ENCODE assay signal across 14 mouse cellular contexts in the genomic region with DNA sequence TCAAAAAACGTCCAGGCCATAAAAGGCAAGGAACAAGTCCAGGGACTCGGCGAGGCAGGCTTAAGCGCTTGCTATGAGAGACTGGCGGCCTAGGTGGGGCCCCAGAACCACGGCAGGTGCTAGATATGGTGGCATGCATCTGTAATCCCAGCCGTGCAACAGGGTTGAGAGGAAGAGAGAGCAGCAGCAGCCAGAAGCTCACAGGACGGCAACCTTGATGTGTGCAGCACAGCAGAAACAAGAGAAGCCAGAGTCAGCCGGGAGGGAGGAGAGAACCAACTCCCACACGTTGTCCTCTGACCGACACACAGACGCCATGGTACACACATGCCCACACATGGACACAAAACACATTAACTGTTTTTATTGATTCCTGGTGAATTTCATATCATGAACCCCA.
"Had no signal": no experiment of that assay in that cellular context is flagged by ENCODE, and none has a peak within 500 bp of the region (broad histone marks: within the 10 kb centered on the region; RNA-seq: fewer than 3 reads in every experiment).

No protein-coding gene starts in this region.

- H3K4me1 ChIP-seq: liver, embryonic 13.5 days had no signal

- H3K9me3 ChIP-seq: intestine, embryonic 15.5 days; liver, embryonic 13.5 days; midbrain, embryonic 12.5 days; midbrain, embryonic 15.5 days; neural tube, embryonic 13.5 days had no signal

- H3K9ac ChIP-seq: intestine, embryonic 15.5 days; liver, embryonic 13.5 days; midbrain, embryonic 12.5 days; midbrain, embryonic 15.5 days; neural tube, embryonic 13.5 days had no signal

- H3K27ac ChIP-seq: intestine, embryonic 15.5 days; left cerebral cortex, adult 2 months; liver, embryonic 13.5 days; midbrain, embryonic 12.5 days; midbrain, embryonic 15.5 days; neural tube, embryonic 13.5 days had no signal

- DNase-seq: kidney, adult 11 months; layer of hippocampus, postnatal 36 days; liver, embryonic 13.5 days; lung, adult 2 months; lung, postnatal 14 days; lung, postnatal 4 days; thymus, adult 18-20 months; thymus, postnatal 36 days had no signal

- ATAC-seq: intestine, embryonic 15.5 days; midbrain, embryonic 15.5 days had no signal

- H3K27me3 ChIP-seq: intestine, embryonic 15.5 days; liver, embryonic 13.5 days; midbrain, embryonic 15.5 days; neural tube, embryonic 13.5 days had no signal

- H3K36me3 ChIP-seq: intestine, embryonic 15.5 days; liver, embryonic 13.5 days; midbrain, embryonic 12.5 days; midbrain, embryonic 15.5 days; neural tube, embryonic 13.5 days had no signal

- H3K4me3 ChIP-seq: intestine, embryonic 15.5 days; left cerebral cortex, adult 2 months; liver, embryonic 13.5 days; midbrain, embryonic 12.5 days; midbrain, embryonic 15.5 days; myocyte; neural tube, embryonic 13.5 days had no signal

- H3K4me2 ChIP-seq: intestine, embryonic 15.5 days; liver, embryonic 13.5 days; midbrain, embryonic 12.5 days; midbrain, embryonic 15.5 days; neural tube, embryonic 13.5 days had no signal
